Mouse (Mus musculus): ENCODE measurements around the gene Grip1. TPM values are rescaled to one million over a fixed set of nuclear protein-coding genes. Genes with fewer than 3 reads are reported as not detected.

Grip1 gene
- polyA plus RNA-seq, 1 experiment from 2014 or later: 5.9 TPM

DNA sequence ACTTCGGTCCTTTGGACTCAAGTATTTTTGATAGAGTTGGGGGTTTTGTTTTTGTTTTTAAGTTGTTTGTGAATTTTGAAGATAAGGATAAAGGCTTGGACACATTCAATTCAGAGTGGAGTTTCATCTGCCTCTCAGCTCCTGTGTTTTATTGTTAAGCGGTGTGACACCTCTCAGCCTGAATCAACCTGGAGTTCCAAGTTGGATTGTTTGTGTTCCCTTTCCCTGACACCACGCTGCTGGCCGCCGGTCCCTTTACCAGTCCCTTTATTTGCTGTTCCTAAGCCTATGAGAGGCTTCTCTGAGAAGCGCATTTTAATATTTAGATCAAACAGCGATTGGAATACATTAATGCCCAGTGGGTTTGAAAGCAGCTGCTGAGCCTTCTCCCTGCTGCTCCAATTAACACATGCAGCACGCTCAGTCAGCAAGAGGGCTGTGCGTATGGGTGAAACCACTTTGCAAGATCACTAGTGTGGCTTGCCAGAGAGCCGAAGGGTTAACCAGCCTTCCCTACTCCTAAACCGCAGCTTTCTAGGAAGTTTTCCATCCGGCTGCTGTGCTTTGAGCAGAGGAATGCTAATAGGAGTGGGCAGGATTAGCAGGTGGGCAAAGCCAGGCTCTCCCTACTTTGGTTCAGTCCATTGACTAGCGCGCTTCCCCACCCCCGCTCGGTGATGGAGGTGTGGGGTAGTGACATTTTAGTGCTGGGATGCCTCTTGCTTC lies 237.9 kb downstream of the Grip1 start:
- H3K4me3 ChIP-seq (ENCODE audit: low read depth, low read length): peak overlapping the region; percentile 18
- H3K4me1 ChIP-seq (ENCODE audit: control insufficient read depth, insufficient read depth, low read length): no peaks in the 10 kb centered on the region
- no peak overlapping the region for H3K27ac ChIP-seq (replicated peaks; ENCODE audit: low read depth, low read length)
- H3K9ac ChIP-seq (replicated peaks; ENCODE audit: low read length): no peak overlapping the region
- H3K9me3 ChIP-seq (replicated peaks; ENCODE audit: control insufficient read depth, low read length): no peaks in the 10 kb centered on the region
- peak overlapping the region; percentile 28 for H3K4me2 ChIP-seq (ENCODE audit: low read depth, low read length)
- no peaks in the 10 kb centered on the region for H3K27me3 ChIP-seq (ENCODE audit: control insufficient read depth, insufficient read depth, low read length)
- peak; percentile 59 for DNase-seq (ENCODE audit: low spot score)
- 4% methylated on average over 16 of the region's 16 CpGs for WGBS
- no peaks in the 10 kb centered on the region for H3K36me3 ChIP-seq (replicated peaks; ENCODE audit: control insufficient read depth, insufficient read depth, low read depth, low read length)
- ATAC-seq (replicated peaks; ENCODE audit: insufficient number of reproducible peaks, low FRiP score, low TSS enrichment, low read depth): no peak

DNA sequence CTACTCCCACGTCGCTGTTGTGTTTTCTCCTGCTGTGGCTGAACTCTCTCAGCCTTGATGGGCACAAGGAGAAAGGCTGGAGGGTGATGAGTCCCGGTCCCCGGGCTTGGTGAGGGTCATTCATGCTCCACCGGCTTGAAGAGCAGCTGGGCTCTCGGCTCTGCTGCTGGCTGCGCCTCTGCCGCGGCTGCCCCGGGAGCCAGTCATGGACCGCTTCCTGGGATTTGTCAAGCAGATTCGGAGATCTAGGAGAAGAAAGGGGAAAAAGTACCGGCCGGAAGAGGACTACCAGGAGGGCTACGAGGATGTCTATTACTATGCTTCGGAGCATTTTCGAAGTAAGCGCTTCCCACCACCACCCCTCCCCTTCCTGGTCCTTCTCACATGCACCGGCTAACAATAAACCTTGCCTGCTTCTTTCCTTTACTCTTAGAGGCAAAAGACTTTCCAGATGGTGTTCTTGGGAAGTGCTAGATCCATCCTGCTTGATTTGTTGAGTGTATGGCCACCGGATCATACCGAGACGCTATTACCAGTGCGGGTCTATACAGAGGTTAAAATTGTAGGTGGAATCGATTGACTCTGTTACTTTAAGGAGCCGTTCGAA lies 238.8 kb downstream of the Grip1 start:
- peak; percentile 40; the same call in 1 of the 2 replicates for ATAC-seq (replicated peaks; ENCODE audit: insufficient number of reproducible peaks, low FRiP score, low TSS enrichment, low read depth)
- 2% methylated on average over 26 of the region's 26 CpGs for WGBS
- peak; percentile 27 for DNase-seq (ENCODE audit: low spot score)
- no peaks in the 10 kb centered on the region for H3K27me3 ChIP-seq (ENCODE audit: control insufficient read depth, insufficient read depth, low read length)
- no peaks in the 10 kb centered on the region for H3K36me3 ChIP-seq (replicated peaks; ENCODE audit: control insufficient read depth, insufficient read depth, low read depth, low read length)
- H3K27ac ChIP-seq (replicated peaks; ENCODE audit: low read depth, low read length): no peak overlapping the region
- H3K4me1 ChIP-seq (ENCODE audit: control insufficient read depth, insufficient read depth, low read length): no peaks in the 10 kb centered on the region
- H3K4me3 ChIP-seq (ENCODE audit: low read depth, low read length): peak overlapping the region; percentile 18
- H3K9me3 ChIP-seq (replicated peaks; ENCODE audit: control insufficient read depth, low read length): no peaks in the 10 kb centered on the region
- H3K9ac ChIP-seq (replicated peaks; ENCODE audit: low read length): no peak overlapping the region
- H3K4me2 ChIP-seq (ENCODE audit: low read depth, low read length): peak overlapping the region; percentile 28

DNA sequence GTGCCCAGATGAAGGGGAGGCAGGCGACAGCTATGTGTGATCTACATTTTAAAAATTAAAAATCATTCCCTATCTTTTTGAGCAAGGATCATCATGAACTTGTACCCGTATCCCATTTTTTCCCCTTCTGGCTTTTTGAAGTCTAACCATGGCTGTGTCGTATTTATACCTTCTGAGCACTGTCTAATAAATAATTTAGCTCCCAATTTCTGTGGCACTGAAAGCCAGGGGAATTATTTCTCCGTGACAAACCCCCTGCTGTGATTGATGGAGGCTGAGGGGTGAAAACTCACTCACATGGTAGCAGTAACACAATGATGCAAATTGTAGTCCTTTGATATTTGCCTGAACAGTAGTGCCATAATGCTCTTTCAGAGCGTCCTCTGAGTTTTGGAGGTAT lies 239.8 kb downstream of the Grip1 start:
- Histone ChIP-seq H3K9me3 (replicated peaks; ENCODE audit: control insufficient read depth, low read length) (no peaks in the 10 kb centered on the region), H3K27ac (replicated peaks; ENCODE audit: low read depth, low read length) (no peak overlapping the region), H3K4me1 (ENCODE audit: control insufficient read depth, insufficient read depth, low read length) (no peaks in the 10 kb centered on the region), H3K27me3 (ENCODE audit: control insufficient read depth, insufficient read depth, low read length) (no peaks in the 10 kb centered on the region), H3K4me2 (ENCODE audit: low read depth, low read length) (no peak overlapping the region), H3K4me3 (ENCODE audit: low read depth, low read length) (no peak overlapping the region), H3K9ac (replicated peaks; ENCODE audit: low read length) (no peak overlapping the region), H3K36me3 (replicated peaks; ENCODE audit: control insufficient read depth, insufficient read depth, low read depth, low read length) (no peaks in the 10 kb centered on the region)
- DNase-seq (ENCODE audit: low spot score): no peak
- WGBS: 68% methylated on average over 5 of the region's 5 CpGs
- ATAC-seq (replicated peaks; ENCODE audit: insufficient number of reproducible peaks, low FRiP score, low TSS enrichment, low read depth): no peak

DNA sequence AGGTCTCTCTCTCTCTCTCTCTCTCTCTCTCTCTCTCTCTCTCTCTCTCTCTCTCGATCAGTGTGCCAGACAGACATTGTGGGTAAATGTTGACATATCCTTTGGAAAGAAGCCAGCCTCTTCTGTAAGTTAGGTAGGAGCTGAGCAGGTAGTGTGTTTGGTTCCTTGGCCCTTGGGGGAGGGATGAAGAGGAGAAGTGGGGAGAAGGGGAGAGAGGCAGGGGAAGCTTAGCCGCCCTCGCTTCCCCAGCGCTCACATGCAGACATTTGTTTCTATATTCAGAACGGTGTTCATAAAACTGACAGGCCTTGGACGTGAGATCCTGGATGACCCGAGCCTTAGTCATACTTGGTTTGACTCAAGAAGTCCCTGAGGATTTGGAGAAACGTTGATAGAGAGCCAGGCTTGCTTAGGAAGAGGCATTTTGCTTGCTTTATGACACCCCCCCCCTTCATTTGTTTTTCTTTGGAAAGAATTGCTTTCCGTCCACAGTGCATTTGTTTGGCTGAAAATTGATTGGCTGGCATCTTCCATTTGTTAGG lies 243.7 kb downstream of the Grip1 start:
- Histone ChIP-seq H3K4me3 (ENCODE audit: low read depth, low read length) (no peak overlapping the region), H3K36me3 (replicated peaks; ENCODE audit: control insufficient read depth, insufficient read depth, low read depth, low read length) (no peaks in the 10 kb centered on the region), H3K9ac (replicated peaks; ENCODE audit: low read length) (no peak overlapping the region), H3K9me3 (replicated peaks; ENCODE audit: control insufficient read depth, low read length) (no peaks in the 10 kb centered on the region), H3K27ac (replicated peaks; ENCODE audit: low read depth, low read length) (no peak overlapping the region), H3K4me1 (ENCODE audit: control insufficient read depth, insufficient read depth, low read length) (no peaks in the 10 kb centered on the region), H3K4me2 (ENCODE audit: low read depth, low read length) (no peak overlapping the region), H3K27me3 (ENCODE audit: control insufficient read depth, insufficient read depth, low read length) (no peaks in the 10 kb centered on the region)
- ATAC-seq (replicated peaks; ENCODE audit: insufficient number of reproducible peaks, low FRiP score, low TSS enrichment, low read depth) (no peak), DNase-seq (ENCODE audit: low spot score) (no peak)
- 81% methylated on average over 9 of the region's 9 CpGs for WGBS

- H3K4me1 ChIP-seq (ENCODE audit: control insufficient read depth, insufficient read depth, low read length): no peaks in the 10 kb centered on the region
- no peak overlapping the region for H3K4me2 ChIP-seq (ENCODE audit: low read depth, low read length)
- ATAC-seq (replicated peaks; ENCODE audit: insufficient number of reproducible peaks, low FRiP score, low TSS enrichment, low read depth): no peak
- H3K36me3 ChIP-seq (replicated peaks; ENCODE audit: control insufficient read depth, insufficient read depth, low read depth, low read length): no peaks in the 10 kb centered on the region
- no peaks in the 10 kb centered on the region for H3K9me3 ChIP-seq (replicated peaks; ENCODE audit: control insufficient read depth, low read length)
- no peak overlapping the region for H3K27ac ChIP-seq (replicated peaks; ENCODE audit: low read depth, low read length)
- H3K4me3 ChIP-seq (ENCODE audit: low read depth, low read length): no peak overlapping the region
- peak; percentile 82 for DNase-seq (ENCODE audit: low spot score)
- 64% methylated on average over 4 of the region's 4 CpGs for WGBS
- H3K9ac ChIP-seq (replicated peaks; ENCODE audit: low read length): no peak overlapping the region
- no peaks in the 10 kb centered on the region for H3K27me3 ChIP-seq (ENCODE audit: control insufficient read depth, insufficient read depth, low read length)
Observed at GRCm38 (mm10) chr10:119705348-119705747, 251.7 kb downstream of the Grip1 start.

- ATAC-seq (replicated peaks; ENCODE audit: insufficient number of reproducible peaks, low FRiP score, low TSS enrichment, low read depth) (no peak), DNase-seq (ENCODE audit: low spot score) (no peak)
- Histone ChIP-seq H3K4me1 (ENCODE audit: control insufficient read depth, insufficient read depth, low read length) (no peaks in the 10 kb centered on the region), H3K27me3 (ENCODE audit: control insufficient read depth, insufficient read depth, low read length) (no peaks in the 10 kb centered on the region), H3K27ac (replicated peaks; ENCODE audit: low read depth, low read length) (no peak overlapping the region), H3K9me3 (replicated peaks; ENCODE audit: control insufficient read depth, low read length) (no peaks in the 10 kb centered on the region), H3K4me3 (ENCODE audit: low read depth, low read length) (no peak overlapping the region), H3K36me3 (replicated peaks; ENCODE audit: control insufficient read depth, insufficient read depth, low read depth, low read length) (no peaks in the 10 kb centered on the region), H3K4me2 (ENCODE audit: low read depth, low read length) (no peak overlapping the region), H3K9ac (replicated peaks; ENCODE audit: low read length) (no peak overlapping the region)
- WGBS: 88% methylated on average over 4 of the region's 4 CpGs
Observed at GRCm38 (mm10) chr10:119706281-119706680, 252.7 kb downstream of the Grip1 start.

GRCm38 (mm10) chr10:119706983-119707382 lies 253.4 kb downstream of the Grip1 start:
- Histone ChIP-seq H3K27me3 (ENCODE audit: control insufficient read depth, insufficient read depth, low read length) (no peaks in the 10 kb centered on the region), H3K9me3 (replicated peaks; ENCODE audit: control insufficient read depth, low read length) (no peaks in the 10 kb centered on the region), H3K9ac (replicated peaks; ENCODE audit: low read length) (no peak overlapping the region), H3K4me3 (ENCODE audit: low read depth, low read length) (no peak overlapping the region), H3K27ac (replicated peaks; ENCODE audit: low read depth, low read length) (no peak overlapping the region), H3K36me3 (replicated peaks; ENCODE audit: control insufficient read depth, insufficient read depth, low read depth, low read length) (no peaks in the 10 kb centered on the region), H3K4me2 (ENCODE audit: low read depth, low read length) (no peak overlapping the region), H3K4me1 (ENCODE audit: control insufficient read depth, insufficient read depth, low read length) (no peaks in the 10 kb centered on the region)
- DNase-seq (ENCODE audit: low spot score) (no peak), ATAC-seq (replicated peaks; ENCODE audit: insufficient number of reproducible peaks, low FRiP score, low TSS enrichment, low read depth) (no peak)
- WGBS: 92% methylated on average over 10 of the region's 10 CpGs

DNA sequence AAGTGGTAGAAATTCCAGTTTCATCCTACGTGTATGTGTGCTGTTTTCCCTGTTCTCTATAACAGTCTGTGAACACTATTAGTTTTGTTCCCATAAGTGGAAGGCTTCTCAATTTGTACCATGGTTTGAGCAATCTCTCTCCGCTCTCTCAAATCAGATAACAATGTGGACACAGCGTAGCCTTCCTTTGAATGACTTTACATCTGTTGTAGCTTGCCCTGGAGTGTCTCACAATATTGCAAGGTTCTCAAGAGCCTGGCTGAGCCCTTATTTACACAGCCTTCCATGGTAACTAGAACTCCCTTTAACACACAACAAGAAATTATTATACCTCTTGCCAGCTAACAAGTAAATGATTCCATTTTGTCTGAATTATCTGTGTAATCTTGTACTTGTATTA lies 268.3 kb downstream of the Grip1 start:
- H3K4me1 ChIP-seq (ENCODE audit: control insufficient read depth, insufficient read depth, low read length): no peaks in the 10 kb centered on the region
- 65% methylated on average over 3 of the region's 3 CpGs for WGBS
- H3K27me3 ChIP-seq (ENCODE audit: control insufficient read depth, insufficient read depth, low read length): no peaks in the 10 kb centered on the region
- H3K4me2 ChIP-seq (ENCODE audit: low read depth, low read length): no peak overlapping the region
- no peak overlapping the region for H3K27ac ChIP-seq (replicated peaks; ENCODE audit: low read depth, low read length)
- no peaks in the 10 kb centered on the region for H3K9me3 ChIP-seq (replicated peaks; ENCODE audit: control insufficient read depth, low read length)
- no peak for DNase-seq (ENCODE audit: low spot score)
- ATAC-seq (replicated peaks; ENCODE audit: insufficient number of reproducible peaks, low FRiP score, low TSS enrichment, low read depth): no peak
- no peaks in the 10 kb centered on the region for H3K36me3 ChIP-seq (replicated peaks; ENCODE audit: control insufficient read depth, insufficient read depth, low read depth, low read length)
- H3K4me3 ChIP-seq (ENCODE audit: low read depth, low read length): no peak overlapping the region
- no peak overlapping the region for H3K9ac ChIP-seq (replicated peaks; ENCODE audit: low read length)
